Mouse (Mus musculus) CH12.LX (cell line): ENCODE results near the gene Xrcc6. TPM values are rescaled to one million over a fixed set of nuclear protein-coding genes. Genes with fewer than 3 reads are reported as not detected.

Experiments used
- DNase-seq: peaks from one replicate; pipeline ENCODE4 v3.0.0-alpha.2; 2013; ENCODE audit errors: extremely low read depth
- H3K27ac ChIP-seq: 2 replicates; pipeline ENCODE4 v1.5.1; 2012; ENCODE audit warnings: low read depth, mild to moderate bottlenecking, control low read depth, moderate library complexity; ENCODE audit not compliant: insufficient read depth
- H3K27me3 ChIP-seq: replicated peaks from 2 replicates; pipeline ENCODE3; 2012; ENCODE audit warnings: inconsistent platforms
- H3K36me3 ChIP-seq, 2 experiments: replicated peaks in 1 of 2; 2 replicates each; pipeline versions ENCODE3 to v1.6.1; 2012; ENCODE audit warnings: inconsistent platforms in 1 of 2, low read length in 1 of 2, mild to moderate bottlenecking in 1 of 2, mixed read lengths in 1 of 2, moderate library complexity in 1 of 2; ENCODE audit not compliant: control insufficient read depth in 1 of 2, insufficient read depth in 1 of 2
- H3K4me1 ChIP-seq, 2 experiments: 2 replicates each; pipeline ENCODE4 v1.6.1; 2012; ENCODE audit warnings: inconsistent platforms in 1 of 2, moderate library complexity in 1 of 2; ENCODE audit not compliant: insufficient read depth in 2 of 2, control insufficient read depth in 1 of 2
- H3K4me2 ChIP-seq: 2 replicates; pipeline ENCODE4 v1.6.1; 2012; ENCODE audit warnings: low read depth, mild to moderate bottlenecking, control low read depth; ENCODE audit not compliant: poor library complexity, insufficient read depth, severe bottlenecking
- H3K4me3 ChIP-seq, 3 experiments: fragments of 150-350 bp in 1 of 3; sonication (generic) in 1 of 3; replicated peaks in 1 of 3; 2 replicates each; pipeline versions ENCODE3 to v1.5.1; 2011 to 2012; ENCODE audit warnings: low read depth in 2 of 3, low read length in 2 of 3, mild to moderate bottlenecking in 2 of 3, moderate library complexity in 2 of 3, control low read depth in 1 of 3, improper control_type of control experiment in 1 of 3, inconsistent platforms in 1 of 3, mixed read lengths in 1 of 3; ENCODE audit not compliant: poor library complexity in 1 of 3
- H3K79me2 ChIP-seq: replicated peaks from 2 replicates; pipeline ENCODE4 v1.6.1; 2012; ENCODE audit warnings: mild to moderate bottlenecking, moderate library complexity; ENCODE audit not compliant: control insufficient read depth, poor library complexity, insufficient read depth, severe bottlenecking; ENCODE audit errors: extremely low read depth
- H3K9ac ChIP-seq: 2 replicates; pipeline ENCODE4 v1.6.1; 2012; ENCODE audit warnings: low read depth, mild to moderate bottlenecking, control low read depth, moderate library complexity; ENCODE audit not compliant: insufficient read depth
- H3K9me3 ChIP-seq: replicated peaks from 2 replicates; pipeline ENCODE3; 2012; ENCODE audit warnings: low read length, inconsistent platforms, mixed read lengths
- BHLHE40 ChIP-seq: IDR thresholded peaks from 2 replicates; pipeline ENCODE4 v1.6.1; 2011; ENCODE audit warnings: mild to moderate bottlenecking, low read depth, low read length, improper control_type of control experiment
- CTCF ChIP-seq, 2 experiments: IDR thresholded peaks in 1 of 2; conservative IDR thresholded peaks in 1 of 2; 2 replicates each; pipeline ENCODE4 v1.5.1; 2011 to 2012; ENCODE audit warnings: low read depth in 2 of 2, low read length in 2 of 2, improper control_type of control experiment in 1 of 2, inconsistent platforms in 1 of 2, mild to moderate bottlenecking in 1 of 2, moderate library complexity in 1 of 2
- E2F4 ChIP-seq: IDR thresholded peaks from 2 replicates; pipeline ENCODE4 v1.6.1; 2011; ENCODE audit warnings: low read depth, low read length, improper control_type of control experiment; ENCODE audit not compliant: insufficient replicate concordance
- ELF1 ChIP-seq: IDR thresholded peaks from 2 replicates; pipeline ENCODE4 v1.6.1; 2014; ENCODE audit warnings: low read depth, mild to moderate bottlenecking, inconsistent platforms, low read length, improper control_type of control experiment
- EP300 ChIP-seq: IDR thresholded peaks from 2 replicates; pipeline ENCODE4 v1.6.1; 2011; ENCODE audit warnings: low read length, improper control_type of control experiment
- HCFC1 ChIP-seq: IDR thresholded peaks from 2 replicates; pipeline ENCODE4 v1.6.1; 2012; ENCODE audit warnings: low read depth, mild to moderate bottlenecking, inconsistent platforms, low read length, improper control_type of control experiment
- JUN ChIP-seq: IDR thresholded peaks from 2 replicates; pipeline ENCODE4 v1.6.1; 2011; ENCODE audit warnings: low read depth, mild to moderate bottlenecking, low read length, improper control_type of control experiment, moderate library complexity; ENCODE audit not compliant: insufficient read depth
- JUND ChIP-seq: conservative IDR thresholded peaks from 2 replicates; pipeline ENCODE4 v1.6.1; 2011; ENCODE audit warnings: low read depth, low read length, improper control_type of control experiment
- KAT2A ChIP-seq: IDR thresholded peaks from 2 replicates; pipeline ENCODE4 v1.6.1; 2012; ENCODE audit warnings: low read length, improper control_type of control experiment, inconsistent platforms; ENCODE audit not compliant: insufficient replicate concordance
- MAFK ChIP-seq: IDR thresholded peaks from 2 replicates; pipeline ENCODE4 v1.6.1; 2011; ENCODE audit warnings: low read length, improper control_type of control experiment; ENCODE audit not compliant: insufficient replicate concordance
- MXI1 ChIP-seq: IDR thresholded peaks from 2 replicates; pipeline ENCODE4 v1.6.1; 2011; ENCODE audit warnings: mild to moderate bottlenecking, low read depth, low read length, improper control_type of control experiment
- NELFE ChIP-seq: IDR thresholded peaks from 2 replicates; pipeline ENCODE4 v1.6.1; 2011; ENCODE audit warnings: low read depth, low read length, improper control_type of control experiment
- NRF1 ChIP-seq: IDR thresholded peaks from 2 replicates; pipeline ENCODE4 v1.6.1; 2014; ENCODE audit warnings: low read depth, mild to moderate bottlenecking, inconsistent platforms, low read length, improper control_type of control experiment, moderate library complexity
- POLR2A ChIP-seq: IDR thresholded peaks from 2 replicates; pipeline ENCODE4 v1.6.1; 2011; ENCODE audit warnings: low read depth, mild to moderate bottlenecking, improper control_type of control experiment, low read length
- POLR2AphosphoS2 ChIP-seq: IDR thresholded peaks from 2 replicates; pipeline ENCODE4 v1.6.1; 2011; ENCODE audit warnings: low read depth, low read length, improper control_type of control experiment
- RAD21 ChIP-seq: IDR thresholded peaks from 2 replicates; pipeline ENCODE4 v1.6.1; 2011; ENCODE audit warnings: low read depth, mild to moderate bottlenecking, low read length, improper control_type of control experiment, moderate library complexity
- SMC3 ChIP-seq: IDR thresholded peaks from 2 replicates; pipeline ENCODE4 v1.6.1; 2011; ENCODE audit warnings: low read depth, low read length, improper control_type of control experiment
- TCF12 ChIP-seq: IDR thresholded peaks from 2 replicates; pipeline ENCODE4 v1.6.1; 2014; ENCODE audit warnings: low read depth, mild to moderate bottlenecking, inconsistent platforms, low read length, improper control_type of control experiment
- USF2 ChIP-seq: conservative IDR thresholded peaks from 2 replicates; pipeline ENCODE4 v1.6.1; 2011; ENCODE audit warnings: low read depth, low read length, improper control_type of control experiment
- ZKSCAN1 ChIP-seq: IDR thresholded peaks from 2 replicates; pipeline ENCODE4 v1.6.1; 2012; ENCODE audit warnings: low read depth, inconsistent platforms, low read length, improper control_type of control experiment, borderline replicate concordance
- dilution Hi-C: fragments of 300-500 bp; cut with MboI; formaldehyde crosslinking; loops from 2 replicates; pipeline ENCODE4 v1.14.3; 2020; ENCODE audit warnings: low sequenced_read_pairs; ENCODE audit not compliant: extremely low pct_unique_long_range_greater_than_20kb, extremely low pct_ligation_motif_present
- in situ Hi-C: fragments of 300-500 bp; cut with MboI; formaldehyde crosslinking; loops from 3 replicates; pipeline ENCODE4 v1.14.3; 2019; ENCODE audit warnings: low sequenced_read_pairs, low pct_ligation_motif_present, low pct_unique_long_range_greater_than_20kb, mixed read lengths
- polyA plus RNA-seq: library from polyadenylated mRNA; unstranded; fragments of >175 nt; gene quantifications from 2 replicates; pipeline ENCODE4 v1.2.1, GENCODE M21; 2012; ENCODE audit warnings: low read depth; ENCODE audit not compliant: insufficient read length
- total RNA-seq, 2 experiments: library from RNA; depleted of rRNA; stranded (reverse); fragments of 300-350 nt in 1 of 2; fragments of >200 nt in 1 of 2; gene quantifications; 2 replicates each; pipeline ENCODE4 v1.2.3; 2012 to 2014

Xrcc6 gene
- total and polyA plus RNA-seq, 3 experiments: 67.3 to 83.5 (median 80.8) TPM

DNA sequence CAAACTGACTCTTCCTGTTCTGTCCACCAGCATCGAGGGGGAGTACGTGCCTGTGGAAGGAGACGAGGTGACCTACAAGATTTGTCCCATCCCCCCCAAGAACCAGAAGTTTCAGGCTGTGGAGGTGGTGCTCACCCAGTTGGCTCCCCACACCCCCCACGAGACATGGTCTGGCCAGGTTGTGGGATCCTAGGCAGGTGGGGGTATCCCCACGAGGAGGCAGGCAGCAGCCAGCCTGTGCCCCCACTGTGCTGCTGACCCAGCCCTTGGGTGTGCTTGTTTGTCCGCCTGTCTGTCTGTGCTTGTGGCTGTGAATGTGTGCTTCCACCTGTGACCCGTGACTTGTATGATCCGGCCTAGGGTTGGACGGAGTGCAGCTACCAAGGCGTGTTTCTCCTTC, 38.6 kb upstream of the Xrcc6 start:
- Histone ChIP-seq H3K4me1 (peaks cover 13 to 21% of the 10 kb centered on the region in 2 experiments), H3K9ac (no peak overlapping the region), H3K4me2 (no peak overlapping the region), H3K36me3 (peaks cover 36 to 52% of the 10 kb centered on the region in 2 experiments), H3K27ac (no peak overlapping the region), H3K9me3 (peaks cover 5% of the 10 kb centered on the region), H3K79me2 (no peaks in the 10 kb centered on the region), H3K27me3 (no peaks in the 10 kb centered on the region), H3K4me3 (no peak overlapping the region)
- TF ChIP-seq NRF1 (no peak), CTCF (conservative IDR thresholded peaks at IDR 0.05 in 1 of 2, IDR thresholded peaks at IDR 0.05 in 1 of 2; ENCODE audit: low read depth in 2 of 2, low read length in 2 of 2) (no peak), KAT2A (no peak), MXI1 (no peak), ELF1 (no peak), BHLHE40 (no peak), POLR2AphosphoS2 (no peak), RAD21 (no peak)
- no peak for DNase-seq
- dilution Hi-C loops: no loop called here
- in situ Hi-C loops: no loop called here

DNA sequence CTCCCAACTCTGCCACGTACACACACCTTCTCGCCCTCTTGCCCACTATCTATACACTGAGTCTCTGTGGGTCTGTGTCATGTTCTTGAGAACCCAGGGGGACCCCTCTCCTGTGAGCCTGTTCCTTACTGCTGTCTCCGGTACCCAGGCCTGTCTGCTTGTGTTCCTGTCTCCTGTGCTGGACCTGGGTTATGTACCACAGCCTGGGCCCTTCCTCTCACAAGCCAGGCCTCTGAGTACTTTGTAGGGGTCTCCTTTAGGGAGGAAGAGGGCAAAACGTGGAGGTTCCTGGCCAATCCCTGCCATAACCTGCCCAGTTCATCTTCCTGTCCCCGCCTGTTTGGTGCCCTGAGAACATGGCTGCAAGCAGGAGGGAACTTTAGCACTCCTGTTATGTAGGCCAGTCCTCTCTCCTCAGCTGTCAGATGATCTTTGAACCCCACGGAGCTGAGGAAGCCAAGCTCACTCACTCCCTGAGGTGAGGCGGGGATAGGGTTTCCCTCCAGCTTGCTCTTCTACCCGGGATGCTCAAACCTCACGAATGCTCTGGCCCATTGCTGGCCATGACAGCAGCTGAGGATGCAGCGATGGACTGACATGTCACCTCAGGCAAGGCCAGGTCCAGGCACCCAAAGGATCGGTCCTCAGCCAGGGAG, 38.0 kb upstream of the Xrcc6 start:
- Histone ChIP-seq H3K36me3 (peaks cover 42 to 58% of the 10 kb centered on the region in 2 experiments), H3K4me2 (no peak overlapping the region), H3K27me3 (no peaks in the 10 kb centered on the region), H3K9ac (no peak overlapping the region), H3K4me1 (peaks cover 13 to 21% of the 10 kb centered on the region in 2 experiments), H3K9me3 (peaks cover 5% of the 10 kb centered on the region), H3K27ac (no peak overlapping the region), H3K79me2 (no peaks in the 10 kb centered on the region), H3K4me3 (no peak overlapping the region)
- in situ Hi-C loops: loop anchor here (5.0 kb wide), 1 partner anchor 48 kb away; no protein-coding TSS in a partner anchor
- no peak for DNase-seq
- dilution Hi-C loops: no loop called here
- no peak for TF ChIP-seq EP300
- TF ChIP-seq POLR2A: no peak
- TF ChIP-seq ZKSCAN1: no peak

DNA sequence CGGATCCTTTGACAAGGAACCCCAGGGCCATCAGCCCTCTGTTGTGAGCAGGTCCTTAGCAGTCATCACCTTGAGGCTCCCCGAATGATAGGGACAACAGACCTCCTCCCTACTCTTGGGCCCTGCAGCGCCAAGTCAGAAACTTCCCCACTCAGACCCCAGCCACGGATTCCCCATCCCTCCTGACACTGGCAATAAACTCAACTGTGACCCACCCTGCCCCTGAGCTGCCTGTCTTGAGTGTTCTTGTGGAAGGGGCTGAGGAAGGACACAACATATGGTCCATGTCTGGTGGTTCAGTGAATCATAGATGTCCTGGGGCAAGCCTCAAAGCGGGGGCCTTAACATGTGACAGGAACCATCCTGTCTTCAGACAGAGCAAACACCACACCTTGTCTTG, 36.9 kb upstream of the Xrcc6 start:
- no peak for DNase-seq
- peaks cover 51 to 67% of the 10 kb centered on the region in 2 experiments for H3K36me3 ChIP-seq
- H3K4me2 ChIP-seq: no peak overlapping the region
- no peaks in the 10 kb centered on the region for H3K79me2 ChIP-seq
- in situ Hi-C loops (loop anchor here (5.0 kb wide), 1 partner anchor 47 kb away; no protein-coding TSS in a partner anchor), dilution Hi-C loops (no loop called here)
- no peak overlapping the region for H3K27ac ChIP-seq
- peaks cover 5% of the 10 kb centered on the region for H3K9me3 ChIP-seq
- peaks cover 13 to 21% of the 10 kb centered on the region in 2 experiments for H3K4me1 ChIP-seq
- H3K4me3 ChIP-seq: no peak overlapping the region
- no peaks in the 10 kb centered on the region for H3K27me3 ChIP-seq
- no peak for TF ChIP-seq TCF12
- no peak for TF ChIP-seq E2F4
- no peak for TF ChIP-seq SMC3
- TF ChIP-seq EP300: no peak
- no peak for TF ChIP-seq USF2
- TF ChIP-seq JUN: no peak
- TF ChIP-seq HCFC1: no peak
- no peak for TF ChIP-seq MAFK
- no peak for TF ChIP-seq JUND
- no peak for TF ChIP-seq NELFE
- no peak overlapping the region for H3K9ac ChIP-seq
